In the genomic region with DNA sequence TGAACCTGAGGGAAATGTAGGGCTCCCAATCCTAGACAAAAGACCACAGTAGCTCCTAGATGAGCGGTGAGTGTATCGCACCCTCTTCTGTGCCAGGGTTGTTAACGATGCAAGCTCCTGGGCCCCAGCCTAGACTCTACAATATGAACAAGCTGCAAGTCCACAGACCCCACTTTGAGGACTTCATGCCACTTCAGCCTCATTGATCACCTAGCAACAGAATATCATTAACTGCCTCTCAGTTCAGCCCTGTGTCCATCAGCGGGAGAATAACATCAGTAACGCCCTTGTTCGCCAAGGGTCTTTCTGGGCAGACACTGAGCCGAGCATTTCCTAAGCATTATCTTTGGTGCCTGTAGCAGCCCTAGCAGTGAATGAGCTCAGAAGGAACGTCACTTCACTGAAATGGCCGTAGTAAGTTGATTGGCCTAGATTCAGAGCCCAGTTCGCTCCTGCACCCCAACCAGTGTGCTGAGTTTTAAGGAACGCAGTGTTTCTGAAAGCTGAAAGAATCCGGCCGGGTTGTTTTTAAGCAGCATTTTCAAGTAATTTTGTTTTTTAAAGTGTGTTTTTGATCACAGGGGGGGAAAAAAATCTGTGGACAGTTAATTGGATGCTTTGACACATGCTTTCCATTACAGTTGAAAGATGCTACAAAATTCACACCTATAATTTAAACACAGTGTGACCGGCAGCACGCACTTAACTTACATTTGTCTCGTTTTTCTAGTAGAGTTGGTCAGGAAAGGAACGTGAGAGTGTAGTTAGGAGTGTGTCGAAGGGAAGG, we compare ENCODE assay signal across 9 mouse cellular contexts. TPM values are rescaled to one million over a fixed set of nuclear protein-coding genes. Genes with fewer than 3 reads are reported as not detected.
DNase-seq lines count a peak whose midpoint lies in the region; ATAC-seq lines count a peak whose summit lies in the region.
"Had no signal": no experiment of that assay in that cellular context is flagged by ENCODE, and none has a peak within 500 bp of the region (broad histone marks: within the 10 kb centered on the region; RNA-seq: fewer than 3 reads in every experiment).

No protein-coding gene starts in this region.

- H3K4me1 ChIP-seq in forebrain, embryonic 13.5 days, result peaks cover 63% of the 10 kb centered on the region
- H3K4me1 ChIP-seq in midbrain, embryonic 15.5 days, result peaks cover 11% of the 10 kb centered on the region

- no peaks in the 10 kb centered on the region for H3K27me3 ChIP-seq in forebrain, embryonic 13.5 days
- 0 out of 2 replicates have a peak, but pooled peaks cover 3% of the 10 kb centered on the region for H3K27me3 ChIP-seq in midbrain, embryonic 15.5 days (replicated peaks)

- peak overlapping the region; percentile 94 for H3K27ac ChIP-seq in forebrain, embryonic 13.5 days
- H3K27ac ChIP-seq in midbrain, embryonic 15.5 days, result peak overlapping the region; percentile 55

- no peak overlapping the region for H3K9ac ChIP-seq in forebrain, embryonic 13.5 days
- no peak overlapping the region for H3K9ac ChIP-seq in midbrain, embryonic 15.5 days

- DNase-seq in embryo, embryonic 11.5 days (ENCODE audit: low read depth, low spot score), result peak; percentile 16
- peak; percentile 11 for DNase-seq in layer of hippocampus, adult 9-10 months (ENCODE audit: low spot score)
- DNase-seq in lung, postnatal 36 days, result no peak
- no peak for DNase-seq in testis, postnatal 10 days (ENCODE audit: low spot score)
- DNase-seq: adrenal gland, postnatal 25 days; lung, postnatal 14 days had no signal

- ATAC-seq in forebrain, embryonic 13.5 days, result peak; percentile 93
- ATAC-seq in midbrain, embryonic 15.5 days (replicated peaks), result peak; percentile 90
- no peak for ATAC-seq in inflammation-experienced regulatory T-cells, adult 6 months

- no peak overlapping the region for H3K4me3 ChIP-seq in forebrain, embryonic 13.5 days
- no peak overlapping the region for H3K4me3 ChIP-seq in midbrain, embryonic 15.5 days

- H3K36me3 ChIP-seq in forebrain, embryonic 13.5 days (ENCODE audit: poor library complexity, severe bottlenecking), result peaks cover 7% of the 10 kb centered on the region; the same call in 1 of the 2 replicates
- H3K36me3 ChIP-seq in midbrain, embryonic 15.5 days (replicated peaks), result no peaks in the 10 kb centered on the region

- H3K4me2 ChIP-seq in forebrain, embryonic 13.5 days, result peak overlapping the region; percentile 4; the same call in 1 of the 2 replicates
- H3K4me2 ChIP-seq in midbrain, embryonic 15.5 days, result no peak overlapping the region

- no peaks in the 10 kb centered on the region for H3K9me3 ChIP-seq in forebrain, embryonic 13.5 days (replicated peaks)
- H3K9me3 ChIP-seq in midbrain, embryonic 15.5 days, result no peaks in the 10 kb centered on the region

- WGBS in forebrain, embryonic 13.5 days, result 16% methylated on average over 18 of the region's 18 CpGs
- 33% methylated on average over 18 of the region's 18 CpGs for WGBS in midbrain, embryonic 15.5 days

RNA-seq across cellular contexts. Expression of gene Bcl10, which starts 32.1 kb away (rescaled TPM):
- 42.7 and 45.4 TPM in 2 replicates for polyA plus RNA-seq in forebrain, embryonic 13.5 days (2015; fragmentation: Nextera tagmentation; extraction: Ambion mirVana)
- polyA plus RNA-seq in midbrain, embryonic 15.5 days (2015; fragmentation: Nextera tagmentation; extraction: Ambion mirVana), result 30.9 and 32.4 TPM in 2 replicates
- polyA plus RNA-seq in inflammation-experienced regulatory T-cells, adult 6 months (2017; shearing (Covaris generic)), result 10 to 100 TPM; 52.3 to 61.9 (median 55.5) TPM

RNA-seq across cellular contexts. Expression of gene 2410004B18Rik, which starts 47.3 kb away (rescaled TPM):
- polyA plus RNA-seq in forebrain, embryonic 13.5 days (2015; fragmentation: Nextera tagmentation; extraction: Ambion mirVana), result 62.5 and 67.0 TPM in 2 replicates
- 78.6 and 85.6 TPM in 2 replicates for polyA plus RNA-seq in midbrain, embryonic 15.5 days (2015; fragmentation: Nextera tagmentation; extraction: Ambion mirVana)
- polyA plus RNA-seq in inflammation-experienced regulatory T-cells, adult 6 months (2017; shearing (Covaris generic)), result 10 to 100 TPM; 13.8 to 21.9 (median 20.6) TPM

Comparison
In these comparisons a context has a peak if more than half of its experiments do, and no peak if none do; other contexts are left out.
1. DNase-seq: peak in embryo, embryonic 11.5 days (single experiment) and layer of hippocampus, adult 9-10 months (single experiment); none in lung, postnatal 36 days (single experiment) and testis, postnatal 10 days (single experiment).